Mouse (Mus musculus) monocyte, adult 2 months (primary cell): ENCODE data around the gene Ptprg.
"Not testable (repeated sequence)": the region's sequence is repeated elsewhere in the genome, so short reads cannot be mapped to it uniquely, and the experiment has no call there.

Experiments
- DNase-seq, 2 experiments: peaks; one replicate each; pipeline ENCODE4 v3.0.0; 2022; ENCODE audit warnings: low spot score in 2 of 2, low read depth in 1 of 2

Gene Ptprg

DNA sequence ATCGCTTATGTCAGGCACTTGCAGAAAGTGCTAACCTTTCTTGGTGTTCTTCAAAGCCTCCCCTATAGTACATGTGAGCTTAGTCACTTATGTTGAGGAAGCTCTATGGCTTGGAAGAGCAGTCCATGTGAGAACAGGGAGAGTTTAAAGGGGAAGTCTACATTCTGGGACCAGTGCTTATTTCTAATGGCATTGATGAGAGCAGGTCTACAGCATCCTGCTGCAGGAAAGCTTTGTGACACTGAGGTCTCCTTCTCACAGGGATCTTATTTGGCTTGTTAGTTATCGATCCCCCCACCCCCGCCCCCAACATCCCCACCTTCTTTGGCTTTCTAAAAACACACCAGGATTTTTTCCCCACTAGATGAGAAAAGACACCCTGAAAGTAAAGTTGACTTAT is 635.9 kb downstream of the Ptprg start:
- DNase-seq = no peak

DNA sequence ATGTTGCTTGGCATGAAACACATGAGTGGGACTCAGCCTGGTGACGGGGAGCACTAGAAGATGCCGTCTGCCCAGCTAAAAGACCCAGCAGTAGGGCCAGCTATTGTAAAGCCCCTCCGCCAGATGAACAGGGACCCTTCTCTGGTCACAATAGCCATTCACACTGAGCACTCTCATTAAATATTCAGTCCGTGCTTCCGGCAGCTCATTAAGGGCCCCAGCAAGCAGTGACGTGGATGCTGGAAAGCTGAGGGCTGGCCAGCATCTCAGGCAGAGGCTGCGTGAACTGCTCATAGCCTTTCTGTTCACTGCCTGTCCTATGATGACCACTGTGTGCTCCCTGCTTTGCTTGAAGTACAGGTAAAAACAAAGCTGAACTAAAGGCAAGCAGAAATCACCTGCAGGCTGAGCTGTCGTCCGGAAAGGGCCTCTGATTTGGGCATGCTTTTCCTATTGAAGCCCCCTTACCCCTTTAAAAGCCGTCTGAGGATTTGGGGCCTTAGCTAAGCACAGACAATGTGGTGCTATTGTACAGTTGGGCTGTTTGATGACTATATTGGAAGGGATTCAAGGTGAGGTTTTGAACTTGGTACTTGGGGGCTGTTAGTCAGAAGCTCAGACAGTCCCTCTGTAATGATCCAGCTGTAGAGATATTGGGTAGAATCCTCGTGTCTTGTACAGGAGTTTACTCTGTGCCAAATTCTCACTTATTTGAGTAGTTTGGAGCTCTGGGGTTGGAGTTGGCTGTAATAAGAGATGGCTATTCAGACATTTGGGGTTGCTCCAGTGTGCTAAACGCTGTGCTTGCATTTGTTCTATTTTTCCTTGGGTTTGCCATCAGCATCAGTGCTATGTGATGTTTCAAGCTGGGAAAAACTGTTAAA is 636.6 kb downstream of the Ptprg start:
- DNase-seq = no peak

DNA sequence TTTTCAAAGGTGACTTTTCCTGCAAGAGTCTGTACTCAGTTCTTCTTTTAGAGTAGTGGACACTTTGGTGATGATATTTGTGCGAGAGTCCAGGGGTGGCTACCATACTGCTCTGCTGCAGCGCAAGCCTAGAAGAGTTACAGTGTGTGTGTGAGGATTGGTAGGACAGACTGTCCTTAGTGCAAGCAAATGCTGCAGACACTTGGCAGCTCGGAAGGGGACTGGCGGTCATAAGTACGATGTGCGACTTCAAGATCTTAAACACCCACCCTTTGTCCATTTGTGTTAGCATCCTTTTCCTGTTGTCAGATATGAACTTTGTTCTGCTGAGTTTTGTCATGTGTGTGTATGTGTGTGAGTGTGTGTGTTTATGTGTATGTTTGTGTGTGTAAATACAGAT is 637.7 kb downstream of the Ptprg start:
- DNase-seq = no peak

DNA sequence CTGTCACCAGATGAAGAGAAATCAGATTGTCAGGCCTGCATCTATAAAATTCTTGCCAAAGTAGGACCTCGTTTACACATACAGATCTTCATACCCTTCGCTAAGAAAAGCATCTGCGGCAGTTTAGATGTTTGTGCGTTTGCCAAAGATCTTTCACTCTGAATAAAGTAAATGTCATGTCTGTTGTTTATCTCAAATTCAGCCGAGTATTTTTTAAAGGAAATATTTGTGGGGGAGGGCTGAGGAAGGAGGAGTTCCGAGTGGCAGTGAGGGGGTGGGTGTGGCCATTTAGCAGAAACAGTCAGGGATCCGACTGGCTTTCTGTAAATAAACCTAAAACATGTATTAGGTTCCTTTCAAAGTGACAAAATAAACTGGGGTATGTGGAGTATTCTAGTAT is 645.4 kb downstream of the Ptprg start:
- no peak for DNase-seq

DNA sequence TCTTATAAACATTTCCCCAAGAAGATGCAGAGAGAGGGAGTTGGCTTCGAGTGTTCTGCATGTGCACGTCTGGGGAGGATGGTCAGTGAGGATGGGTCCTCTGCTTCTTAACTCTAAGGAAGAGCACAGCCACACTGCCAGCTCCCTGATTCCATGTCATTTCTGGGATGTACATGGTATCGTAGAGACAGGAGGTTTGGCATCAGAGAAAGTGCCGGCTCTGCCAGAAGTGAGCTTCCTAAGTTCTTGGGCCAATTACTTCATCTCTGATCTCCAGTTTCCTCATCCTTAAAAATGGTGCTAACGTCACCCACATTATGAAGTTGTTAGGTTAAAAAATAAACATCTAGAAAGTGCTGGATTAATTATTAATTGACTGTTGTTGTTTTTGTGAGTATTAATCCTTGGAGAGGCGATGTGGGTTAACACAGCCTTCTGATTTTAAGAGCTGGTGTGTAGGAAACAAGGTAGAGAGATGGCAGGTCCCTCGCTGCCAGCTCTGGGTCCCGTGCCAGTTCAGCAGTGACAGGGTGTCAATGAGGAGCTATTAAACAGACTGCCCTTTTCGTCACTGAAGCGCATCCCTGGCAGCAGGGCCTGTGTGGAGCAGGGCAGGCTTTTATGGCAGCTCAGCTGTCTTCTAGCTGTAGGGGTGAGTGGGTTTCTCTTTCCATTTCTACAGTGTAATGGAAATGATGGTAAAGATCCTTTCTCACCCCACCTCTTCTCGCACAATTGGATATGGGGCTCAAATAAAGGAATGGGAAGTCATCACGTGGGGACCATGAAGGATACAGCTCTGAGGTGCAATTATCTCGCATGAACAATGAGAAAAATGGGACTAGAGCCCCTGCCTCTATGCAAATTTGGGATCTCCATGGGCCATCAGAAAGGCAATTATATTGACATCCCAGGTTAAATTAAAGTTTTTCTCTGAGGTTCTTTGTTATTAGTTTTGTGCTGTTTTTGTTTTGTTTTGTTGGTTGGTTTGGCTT is 646.9 kb downstream of the Ptprg start:
- no peak for DNase-seq

DNA sequence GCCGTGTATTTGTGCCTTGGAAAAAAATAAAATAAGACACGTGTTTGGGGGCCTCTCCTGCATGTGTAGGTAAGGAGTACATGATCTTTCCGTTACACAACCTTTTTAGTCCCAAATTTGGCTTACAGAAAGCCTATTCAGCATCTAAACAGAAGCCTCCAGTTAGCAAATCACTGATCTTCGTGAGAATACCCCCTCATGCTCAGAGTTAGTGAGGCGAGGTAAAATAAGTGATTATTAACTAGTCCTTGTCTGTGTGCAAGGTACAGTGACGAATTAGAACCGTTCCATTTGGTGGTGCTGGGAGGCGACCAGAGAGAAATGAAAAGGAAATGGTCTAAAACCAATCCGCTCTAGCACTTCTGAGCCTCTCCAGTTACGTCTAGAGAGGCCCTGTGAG is 648.9 kb downstream of the Ptprg start:
- DNase-seq = no peak

DNA sequence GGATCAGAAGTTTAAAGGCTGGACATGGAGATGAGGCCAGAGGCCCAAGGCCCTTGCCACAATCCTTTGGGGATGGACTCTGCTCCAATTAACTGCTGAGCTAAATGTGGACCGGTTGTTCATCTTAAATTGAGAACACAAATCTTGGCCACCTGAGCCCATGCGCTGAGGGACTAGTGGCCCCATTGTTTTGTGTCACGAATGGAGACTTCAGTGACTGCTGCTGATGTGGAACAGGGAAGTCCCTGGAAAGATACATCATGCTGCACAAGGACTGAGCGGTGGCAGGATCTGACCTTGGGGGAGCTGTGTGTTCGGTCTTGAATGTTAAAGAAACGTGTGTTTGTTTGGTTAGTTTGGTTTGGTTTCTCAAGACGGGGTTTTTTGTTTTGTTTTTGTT is 649.7 kb downstream of the Ptprg start:
- no peak for DNase-seq

DNA sequence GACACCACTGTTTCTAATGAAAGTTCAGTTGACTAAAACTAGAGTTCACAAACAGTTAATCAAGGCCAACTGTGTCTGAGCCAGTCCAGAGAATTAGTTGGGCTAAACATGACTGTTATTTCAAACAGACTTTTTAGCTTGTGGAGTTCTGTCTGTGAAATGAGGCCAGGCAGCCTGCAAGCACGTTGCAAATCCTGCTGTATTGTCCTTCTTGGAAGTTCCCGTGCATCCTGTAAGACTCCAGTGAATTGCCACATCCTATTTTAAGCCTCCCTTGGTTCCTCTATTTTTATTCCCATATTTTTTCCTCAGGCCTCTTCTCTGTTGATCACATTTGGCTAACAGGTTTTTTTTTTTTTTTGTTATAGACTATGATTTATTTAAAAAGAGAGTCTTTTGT is 652.8 kb downstream of the Ptprg start:
- DNase-seq = no peak

DNA sequence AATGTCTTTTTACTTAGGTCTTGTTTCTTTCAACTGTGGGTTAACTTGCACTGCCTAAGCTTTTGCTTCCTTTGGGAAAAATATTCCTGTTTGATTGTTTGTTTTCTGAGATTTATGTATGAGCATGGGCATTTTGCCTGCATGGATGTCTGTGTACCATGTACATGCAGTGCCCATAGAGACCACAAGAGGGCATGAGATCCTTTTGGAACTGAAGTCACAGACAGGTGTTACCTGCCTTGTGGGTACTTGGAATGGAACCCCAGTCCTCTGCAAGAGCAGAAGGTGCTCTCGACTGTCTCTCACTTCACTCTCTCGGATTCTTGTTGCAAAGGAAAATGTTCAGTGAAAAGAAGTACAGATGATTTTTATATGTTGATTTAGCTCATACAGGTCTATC is 655.2 kb downstream of the Ptprg start:
- no peak for DNase-seq

DNA sequence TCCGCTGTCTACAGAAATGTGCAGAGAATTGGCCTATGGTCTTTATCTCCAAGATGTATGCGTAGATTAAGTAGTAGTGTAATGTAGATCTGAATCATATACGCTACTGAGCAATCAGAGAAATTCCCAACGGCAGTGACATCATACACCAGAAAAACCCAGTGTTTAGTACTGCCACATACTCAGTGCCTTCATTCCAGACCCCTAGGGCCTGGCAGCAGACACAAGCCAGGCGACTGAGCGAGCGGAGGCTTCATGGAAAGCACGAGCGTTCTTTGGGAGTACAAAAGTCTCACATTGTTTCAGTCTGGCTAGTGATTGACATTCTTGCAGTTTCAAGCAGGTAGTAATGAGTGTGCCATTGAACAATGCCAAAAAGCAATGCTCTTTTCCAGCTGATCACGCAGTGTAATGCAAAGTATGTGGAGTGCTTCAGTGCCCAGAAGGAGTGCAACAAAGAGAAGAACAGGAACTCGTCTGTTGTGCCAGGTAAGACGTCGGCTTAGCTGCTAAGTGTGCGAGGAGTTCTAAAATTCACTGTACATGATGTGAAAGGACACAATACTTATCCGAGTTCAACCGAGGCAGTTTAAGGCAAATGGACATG is 665.3 kb downstream of the Ptprg start:
- DNase-seq = no peak

DNA sequence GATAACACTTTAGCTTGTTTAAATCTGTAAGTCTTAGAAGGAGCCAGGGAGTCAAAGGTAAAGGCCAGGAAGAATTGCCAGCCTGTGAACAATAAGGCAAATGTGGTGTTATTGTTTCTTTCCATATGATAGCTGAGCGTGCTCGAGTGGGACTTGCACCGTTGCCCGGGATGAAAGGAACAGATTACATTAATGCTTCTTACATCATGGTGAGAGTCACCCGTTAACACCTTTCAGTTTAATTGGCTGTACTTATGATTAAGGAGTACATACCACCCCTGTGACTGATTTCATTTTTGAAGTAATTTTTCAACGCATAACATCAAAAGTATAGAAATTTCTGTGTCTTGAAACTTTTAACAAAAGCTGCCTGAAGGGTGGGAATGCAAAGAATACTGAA is 666.5 kb downstream of the Ptprg start:
- no peak for DNase-seq

DNA sequence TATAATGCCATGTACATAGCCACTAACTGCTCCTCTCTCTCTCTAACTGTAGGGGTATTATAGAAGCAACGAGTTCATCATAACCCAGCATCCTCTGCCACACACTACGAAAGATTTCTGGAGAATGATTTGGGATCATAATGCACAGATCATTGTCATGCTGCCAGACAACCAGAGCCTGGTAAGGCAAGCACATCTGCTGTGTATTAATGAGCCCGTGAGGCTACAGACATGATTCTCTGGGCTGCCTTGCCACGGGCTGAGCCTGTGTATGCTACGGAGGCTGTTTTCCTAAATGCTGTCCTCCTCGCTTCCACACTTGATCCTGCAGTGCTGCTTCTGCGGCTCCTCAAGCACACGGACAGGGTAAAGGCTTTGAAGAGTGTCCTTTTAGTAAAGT is 667.2 kb downstream of the Ptprg start:
- no peak for DNase-seq

DNA sequence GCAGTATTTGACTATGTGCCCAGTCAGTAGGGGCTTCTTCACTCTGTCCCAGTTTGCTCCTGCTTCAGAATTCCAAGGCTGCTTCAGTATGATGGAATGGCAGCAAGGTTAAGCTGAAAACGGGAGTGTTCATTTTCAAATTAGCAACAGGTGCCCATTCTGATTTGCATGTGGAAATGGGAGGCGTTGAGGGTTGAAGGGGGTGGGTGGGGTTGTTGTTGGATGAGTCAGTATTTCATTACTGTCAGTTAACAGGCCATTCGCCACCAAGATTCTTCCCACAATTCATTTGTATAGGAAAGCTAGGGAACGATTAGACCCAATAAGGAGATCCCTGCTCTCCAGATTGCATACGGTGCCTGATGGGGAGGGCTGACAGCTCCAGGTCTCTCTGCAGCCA is 668.2 kb downstream of the Ptprg start:
- no peak for DNase-seq

DNA sequence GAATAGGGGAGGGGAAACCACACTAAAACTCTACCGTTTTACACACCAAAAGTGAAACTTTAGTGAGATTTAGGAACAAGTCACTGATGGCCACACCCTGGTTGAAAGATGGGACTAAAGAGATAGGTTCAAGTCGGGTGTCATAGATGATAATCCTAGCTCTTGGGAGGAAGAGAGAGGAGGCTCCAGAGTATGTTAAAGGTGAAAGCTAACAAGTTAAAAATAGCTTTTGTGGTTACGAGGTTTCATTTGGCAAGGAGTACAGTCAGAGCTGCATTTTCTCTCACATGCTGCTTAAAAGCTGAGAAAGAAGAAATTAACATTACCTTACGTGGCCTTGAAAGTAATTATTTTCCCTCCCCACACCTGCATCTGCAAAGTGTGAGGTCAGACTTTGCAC is 690.4 kb downstream of the Ptprg start:
- DNase-seq = no peak

DNA sequence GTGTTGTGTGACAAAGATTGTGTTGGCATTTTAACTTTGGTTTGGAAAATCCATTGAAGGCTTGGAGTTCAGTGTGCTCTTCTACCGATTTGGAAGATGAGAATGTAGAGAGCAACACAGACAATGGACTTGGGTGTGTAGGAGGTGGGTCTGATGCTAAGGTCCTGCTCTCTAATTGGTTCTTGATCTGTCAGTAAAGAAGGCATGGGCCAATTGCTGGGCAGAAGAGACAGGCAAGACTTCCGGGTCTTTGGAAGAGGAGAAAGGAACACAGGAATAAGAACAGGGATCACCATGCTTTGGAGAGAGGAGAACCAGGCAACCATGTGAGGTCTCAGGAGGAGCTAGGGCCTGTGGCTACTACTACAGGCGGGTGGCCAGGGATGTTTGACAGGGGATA is 722.7 kb downstream of the Ptprg start:
- DNase-seq = no peak

DNA sequence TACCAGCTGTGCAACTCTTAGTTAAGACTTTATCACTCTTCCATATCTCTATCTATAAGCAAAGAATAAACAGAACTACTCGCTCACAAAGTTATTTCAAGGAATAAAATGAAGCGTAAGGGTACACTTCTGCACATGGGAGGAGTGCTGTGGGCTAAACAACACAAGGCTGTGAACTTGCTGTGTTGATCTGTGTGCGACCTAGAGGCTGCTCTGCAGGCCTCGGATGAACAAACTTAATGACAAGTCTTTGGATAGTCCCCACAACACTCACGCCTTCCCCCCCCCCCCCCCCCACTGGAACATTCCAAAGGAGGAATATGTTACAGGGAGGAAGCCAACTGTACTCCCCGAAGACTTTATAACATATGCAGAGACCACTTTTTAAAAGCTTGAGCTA is 730.3 kb downstream of the Ptprg start, which contains the start of gene Gm49355:
Gene Gm49355, plus strand, starts transcription at position 336 of the 400 bp plus-strand sequence.
- DNase-seq = no peak

DNA sequence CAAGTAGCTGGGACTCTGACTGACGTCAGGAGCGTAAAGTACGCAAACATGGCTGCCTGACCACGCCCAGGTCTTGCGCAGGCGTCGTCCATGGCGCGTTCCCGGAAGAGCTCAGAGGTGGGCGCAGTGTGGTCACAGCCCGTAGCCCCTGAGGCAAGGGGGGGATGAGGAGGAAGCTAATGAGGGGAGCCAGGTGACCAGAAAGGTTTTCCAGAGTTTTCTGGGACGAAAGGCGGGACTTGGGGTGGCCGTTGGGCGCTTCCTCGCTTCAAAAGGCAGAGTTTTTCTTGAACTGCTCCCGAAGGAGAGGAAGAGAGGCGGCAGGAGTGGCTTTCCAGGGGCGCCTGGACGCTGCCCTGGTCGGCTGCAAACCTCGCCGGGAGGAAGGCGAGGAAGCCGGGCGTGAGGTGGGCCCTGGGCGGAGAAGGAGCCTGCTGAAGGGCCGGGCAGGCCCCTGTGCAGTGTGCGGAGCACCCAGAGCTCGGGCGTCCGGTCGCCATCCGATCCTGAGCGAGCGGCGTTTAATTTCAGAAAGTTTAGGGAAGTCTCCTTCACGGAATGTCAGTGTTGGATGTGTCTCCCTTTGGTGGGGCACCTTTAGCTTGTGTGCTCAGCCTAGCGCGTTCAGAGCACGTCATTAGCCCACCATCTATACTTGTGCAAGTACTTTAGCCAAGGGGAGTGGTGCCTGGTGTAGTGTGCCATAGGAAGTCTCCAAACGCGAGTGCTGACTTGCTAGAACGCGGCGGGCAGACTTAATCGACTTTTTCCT is 731.0 kb downstream of the Ptprg start, which contains the start of gene 3830406C13Rik:
Gene 3830406C13Rik, plus strand, starts transcription at position 33 of the 772 bp plus-strand sequence.
- peak; percentile 30 to 54 for DNase-seq

DNA sequence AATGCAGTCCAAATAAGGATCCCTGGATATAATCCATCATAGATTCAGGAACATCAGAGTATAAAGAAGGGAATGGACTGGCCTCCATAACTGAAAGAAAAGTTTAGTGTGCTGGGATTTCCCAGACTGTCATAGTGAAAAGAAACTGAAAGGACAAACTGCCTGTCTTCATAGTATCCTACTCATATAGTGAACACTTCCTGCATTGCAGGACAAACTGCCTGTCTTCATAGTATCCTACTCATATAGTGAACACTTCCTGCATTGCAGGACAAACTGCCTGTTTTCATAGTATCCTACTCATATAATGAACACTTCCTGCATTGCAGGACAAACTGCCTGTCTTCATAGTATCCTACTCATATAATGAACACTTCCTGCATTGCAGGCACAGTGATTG is 736.4 kb downstream of the Ptprg start:
- DNase-seq = not testable (repeated sequence)
